ENCODE assay signal across 12 mouse cellular contexts in genomic region chr3:20127047-20127595, GRCm38 (mm10). TPM values are rescaled to one million over a fixed set of nuclear protein-coding genes. Genes with fewer than 3 reads are reported as not detected.
DNase-seq lines count a peak whose midpoint lies in the region; ATAC-seq and TF ChIP-seq lines count a peak whose summit lies in the region.
"Had no signal": no experiment of that assay in that cellular context is flagged by ENCODE, and none has a peak within 500 bp of the region (broad histone marks: within the 10 kb centered on the region; RNA-seq: fewer than 3 reads in every experiment).

No protein-coding gene starts in this region.

- TF ChIP-seq CTCF in forebrain, postnatal 0 days (IDR thresholded peaks at IDR 0.05; ENCODE audit: low read depth) = 0 out of 2 replicates have a peak, but pooled peaks have one; percentile 9
- peak; percentile 48 for TF ChIP-seq CTCF in lung, embryonic 14.5 days (IDR thresholded peaks at IDR 0.05; ENCODE audit: low read depth)
- no peak for TF ChIP-seq CTCF in G1E (IDR thresholded peaks at IDR 0.05; ENCODE audit: low read depth, low read length)

- no peak overlapping the region for H3K4me2 ChIP-seq in forebrain, postnatal 0 days (ENCODE audit: low read depth)
- no peak overlapping the region for H3K4me2 ChIP-seq in lung, embryonic 14.5 days

- H3K27ac ChIP-seq in forebrain, postnatal 0 days (ENCODE audit: low read depth, low read length) = no peak overlapping the region
- H3K27ac ChIP-seq in forebrain, embryonic 10.5 days = no peak overlapping the region
- H3K27ac ChIP-seq in lung, embryonic 14.5 days (ENCODE audit: low read depth) = no peak overlapping the region

- no peaks in the 10 kb centered on the region for H3K27me3 ChIP-seq in forebrain, postnatal 0 days (ENCODE audit: insufficient read depth, low read length)
- no peaks in the 10 kb centered on the region for H3K27me3 ChIP-seq in forebrain, embryonic 10.5 days (ENCODE audit: poor library complexity, severe bottlenecking)
- no peaks in the 10 kb centered on the region for H3K27me3 ChIP-seq in lung, embryonic 14.5 days (ENCODE audit: insufficient read depth, low read length)
- H3K27me3 ChIP-seq in G1E (ENCODE audit: insufficient read depth, low read length) = peaks cover 5% of the 10 kb centered on the region; the same call in 1 of the 2 replicates

- DNase-seq in forebrain, postnatal 0 days = no peak
- DNase-seq in forebrain, embryonic 10.5 days (ENCODE audit: extremely low spot score, low spot score) = no peak
- peak; percentile 43 for DNase-seq in lung, embryonic 14.5 days
- no peak for DNase-seq in lung, postnatal 36 days
- no peak for DNase-seq in G1E (ENCODE audit: low spot score)
- no peak for DNase-seq in adrenal gland, postnatal 36 days
- DNase-seq in frontal cortex, adult 2 months (ENCODE audit: extremely low spot score in 1 of 2, low spot score in 1 of 2) = no peak
- DNase-seq: cerebellum, postnatal 36 days; kidney, adult 11 months had no signal

- H3K4me3 ChIP-seq in forebrain, postnatal 0 days (ENCODE audit: low read depth, low read length) = no peak overlapping the region
- H3K4me3 ChIP-seq in forebrain, embryonic 10.5 days = no peak overlapping the region
- no peak overlapping the region for H3K4me3 ChIP-seq in lung, embryonic 14.5 days (ENCODE audit: low read depth, low read length)
- no peak overlapping the region for H3K4me3 ChIP-seq in G1E (ENCODE audit: low read depth, low read length)
- H3K4me3 ChIP-seq: erythroblast, embryonic 14.5 days had no signal

- no peak for ATAC-seq in forebrain, postnatal 0 days
- ATAC-seq in lung, embryonic 14.5 days (ENCODE audit: insufficient read depth) = no peak
- ATAC-seq in G1E (ENCODE audit: extremely low read depth, insufficient number of reproducible peaks, low FRiP score, poor library complexity, severe bottlenecking) = peak; percentile 28; the same call in 1 of the 2 replicates
- peak; percentile 47 for ATAC-seq in megakaryocyte progenitor cell, adult 5-6 weeks (replicated peaks; ENCODE audit: poor library complexity)
- ATAC-seq: activated CD4-positive, CD25-positive, alpha-beta regulatory T cell, adult 4 months had no signal

- no peak overlapping the region for H3K9ac ChIP-seq in forebrain, postnatal 0 days
- H3K9ac ChIP-seq in lung, embryonic 14.5 days = no peak overlapping the region

- no peaks in the 10 kb centered on the region for H3K9me3 ChIP-seq in forebrain, postnatal 0 days (ENCODE audit: low read length)
- no peaks in the 10 kb centered on the region; the same call in 1 of the 2 replicates for H3K9me3 ChIP-seq in forebrain, embryonic 10.5 days
- H3K9me3 ChIP-seq in lung, embryonic 14.5 days (ENCODE audit: low read depth, low read length) = no peaks in the 10 kb centered on the region
- no peaks in the 10 kb centered on the region for H3K9me3 ChIP-seq in G1E (replicated peaks)

- peaks cover 4% of the 10 kb centered on the region; the same call in 1 of the 2 replicates for H3K36me3 ChIP-seq in forebrain, postnatal 0 days (ENCODE audit: insufficient read depth)
- peaks cover 24% of the 10 kb centered on the region for H3K36me3 ChIP-seq in forebrain, embryonic 10.5 days (replicated peaks)
- H3K36me3 ChIP-seq in lung, embryonic 14.5 days (ENCODE audit: insufficient read depth) = peaks cover 61% of the 10 kb centered on the region
- no peaks in the 10 kb centered on the region for H3K36me3 ChIP-seq in G1E (replicated peaks)

- 63% methylated on average over 2 of the region's 2 CpGs for WGBS in forebrain, postnatal 0 days
- WGBS in forebrain, embryonic 10.5 days = 67% methylated on average over 2 of the region's 2 CpGs
- WGBS in lung, embryonic 14.5 days = 76% methylated on average over 2 of the region's 2 CpGs

- no peaks in the 10 kb centered on the region for H3K4me1 ChIP-seq in forebrain, postnatal 0 days (ENCODE audit: insufficient read depth)
- 0 out of 2 replicates have a peak, but pooled peaks cover 3% of the 10 kb centered on the region for H3K4me1 ChIP-seq in forebrain, embryonic 10.5 days
- peaks cover 9% of the 10 kb centered on the region; the same call in 1 of the 2 replicates for H3K4me1 ChIP-seq in lung, embryonic 14.5 days (ENCODE audit: insufficient read depth)
- H3K4me1 ChIP-seq in G1E (ENCODE audit: insufficient read depth, low read depth, low read length) = no peaks in the 10 kb centered on the region; the same call in 1 of the 2 replicates

RNA-seq across cellular contexts. Expression of gene Gyg, which starts 28.0 kb away (rescaled TPM):
- 27.2 and 35.9 TPM in 2 replicates for total RNA-seq in forebrain, postnatal 0 days (2014; rRNA removed)
- 65.9 and 69.3 TPM in 2 replicates for polyA plus RNA-seq in forebrain, postnatal 0 days (2015; fragmentation: Nextera tagmentation; extraction: Ambion mirVana)
- 38.6 and 47.0 TPM in 2 replicates for polyA plus RNA-seq in forebrain, embryonic 10.5 days (2016; fragmentation: Nextera tagmentation; extraction: Ambion mirVana)
- 360 TPM in 2 replicates for polyA plus RNA-seq in lung, embryonic 14.5 days (2014; fragmentation: Nextera tagmentation; extraction: Ambion mirVana)
- not detected in 2 replicates for total RNA-seq in G1E (2014; fragmentation: Nextera tagmentation)
- total RNA-seq in G1E (2017) = not detected in 2 replicates
- polyA plus RNA-seq in G1E (2012) = not detected in 2 replicates
- total RNA-seq in megakaryocyte progenitor cell, adult 5-6 weeks (2015) = 156 and 166 TPM in 2 replicates
- 42.3 and 48.5 TPM in 2 replicates for total RNA-seq in megakaryocyte progenitor cell, adult 5-6 weeks (2017)
- 100 to 1,000 TPM in 1 of 2 experiments, 10 to 100 TPM in 1; 81.2 to 140 TPM for total RNA-seq in adrenal gland, postnatal 36 days (2021)
- polyA plus RNA-seq in frontal cortex, adult 2 months (2012; rRNA removed) = 34.6 and 39.6 TPM in 2 replicates

Comparison
In these comparisons a context has a peak if more than half of its experiments do, and no peak if none do; other contexts are left out.
1. ATAC-seq: peak in G1E (single experiment) and megakaryocyte progenitor cell, adult 5-6 weeks (single experiment); none in forebrain, postnatal 0 days (single experiment) and lung, embryonic 14.5 days (single experiment).
2. RNA of gene Gyg, which starts 28.0 kb away (polyA plus RNA-seq): 360 TPM in lung, embryonic 14.5 days, 65.9 to 69.3 TPM in forebrain, postnatal 0 days, 34.6 to 39.6 TPM in frontal cortex, adult 2 months and 38.6 to 47.0 TPM in forebrain, embryonic 10.5 days; not detected in G1E; every median in the first group is over 10 times any median in the second.